Comparison of ENCODE assay signal across 7 mouse cellular contexts in the genomic region with DNA sequence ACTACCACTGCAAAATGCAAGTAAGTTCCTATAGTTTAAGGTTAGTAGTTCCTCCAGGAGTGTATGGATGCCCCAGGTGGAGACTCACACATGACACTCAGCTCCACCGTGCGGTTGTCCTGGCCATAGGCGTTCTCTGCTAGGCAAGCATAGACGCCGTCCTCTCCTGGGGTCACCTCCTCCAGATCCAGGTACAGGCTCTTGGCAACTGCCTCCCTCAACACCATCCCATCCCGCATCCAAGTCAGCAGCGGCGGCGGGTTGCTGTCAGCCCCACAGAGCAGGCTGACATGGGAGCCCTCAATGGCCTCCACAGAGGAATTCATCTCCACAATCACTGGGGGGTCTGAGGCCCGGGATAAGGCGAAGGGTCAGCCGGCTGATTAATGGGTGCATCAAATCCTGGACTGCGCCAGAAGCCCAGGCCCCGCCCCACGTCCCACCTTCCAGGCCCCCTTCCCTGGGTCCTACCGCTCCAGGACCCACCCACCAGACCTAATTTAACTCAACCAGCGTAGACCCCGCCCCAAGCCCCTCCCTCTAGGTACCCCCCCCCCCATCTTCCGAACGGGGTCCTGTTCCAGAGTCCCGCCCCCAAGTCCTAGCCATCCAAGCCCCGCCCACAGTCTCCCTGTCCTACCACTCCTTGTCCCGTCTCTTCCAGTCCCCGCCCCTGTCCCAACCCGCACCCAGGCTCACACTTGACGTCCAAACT. TPM values are rescaled to one million over a fixed set of nuclear protein-coding genes. Genes with fewer than 3 reads are reported as not detected.
DNase-seq lines count a peak whose midpoint lies in the region; ATAC-seq and TF ChIP-seq lines count a peak whose summit lies in the region.

No protein-coding gene starts in this region.

- ATAC-seq in intestine, postnatal 0 days = peak; percentile 54

- H3K9me3 ChIP-seq in intestine, postnatal 0 days (ENCODE audit: control insufficient read depth) = no peaks in the 10 kb centered on the region

- DNase-seq in WW6 (ENCODE audit: low read depth, low spot score) = peak; percentile 28
- DNase-seq in embryo, embryonic 9.5 days (ENCODE audit: extremely low spot score) = peak; percentile 81
- DNase-seq in lung, postnatal 36 days = peak; percentile 64
- DNase-seq in layer of hippocampus, postnatal 10 days (ENCODE audit: low spot score in 2 of 2) = no peak
- no peak for DNase-seq in cerebellum, postnatal 36 days
- no peak for DNase-seq in thymus, postnatal 25 days

- TF ChIP-seq CTCF in intestine, postnatal 0 days (IDR thresholded peaks at IDR 0.05; ENCODE audit: low read depth) = 0 out of 2 replicates have a peak, but pooled peaks have one; percentile 12

- H3K9ac ChIP-seq in intestine, postnatal 0 days (ENCODE audit: low read depth, low read length) = no peak overlapping the region; the same call in 1 of the 2 replicates

- H3K4me1 ChIP-seq in intestine, postnatal 0 days (replicated peaks; ENCODE audit: control insufficient read depth, insufficient read depth, low read length) = 0 out of 2 replicates have a peak, but pooled peaks cover 2% of the 10 kb centered on the region

- H3K27me3 ChIP-seq in intestine, postnatal 0 days (replicated peaks; ENCODE audit: control insufficient read depth, insufficient read depth, low read length) = no peaks in the 10 kb centered on the region

- WGBS in intestine, postnatal 0 days = 3% methylated on average over 24 of the region's 26 CpGs

- H3K4me3 ChIP-seq in intestine, postnatal 0 days (ENCODE audit: low read depth, low read length) = peak overlapping the region; percentile 11

- peak overlapping the region; percentile 56 for H3K4me2 ChIP-seq in intestine, postnatal 0 days (replicated peaks; ENCODE audit: low read depth)

- no peaks in the 10 kb centered on the region for H3K36me3 ChIP-seq in intestine, postnatal 0 days (ENCODE audit: control insufficient read depth, insufficient read depth)

- no peak overlapping the region for H3K27ac ChIP-seq in intestine, postnatal 0 days (ENCODE audit: low read depth, low read length)

RNA-seq across cellular contexts. Expression of a gene that starts 6.2 kb away (rescaled TPM):
- polyA plus RNA-seq in intestine, postnatal 0 days (2015; fragmentation: Nextera tagmentation; extraction: Ambion mirVana) = 0.18 and 0.31 TPM in 2 replicates
- total RNA-seq in layer of hippocampus, postnatal 10 days (2021) = 10 to 100 TPM; 25.3 to 30.7 TPM

RNA-seq across cellular contexts. Expression of a gene that starts 16.0 kb away (rescaled TPM):
- not detected in 2 replicates for polyA plus RNA-seq in intestine, postnatal 0 days (2015; fragmentation: Nextera tagmentation; extraction: Ambion mirVana)
- total RNA-seq in layer of hippocampus, postnatal 10 days (2021) = not detected

RNA-seq across cellular contexts. Expression of a gene that starts 28.3 kb away (rescaled TPM):
- polyA plus RNA-seq in intestine, postnatal 0 days (2015; fragmentation: Nextera tagmentation; extraction: Ambion mirVana) = 0.27 and 0.51 TPM in 2 replicates
- total RNA-seq in layer of hippocampus, postnatal 10 days (2021) = not detected

RNA-seq across cellular contexts. Expression of a gene that starts 35.4 kb away (rescaled TPM):
- 0.43 TPM in 1 of 2 replicates, not detected in the other for polyA plus RNA-seq in intestine, postnatal 0 days (2015; fragmentation: Nextera tagmentation; extraction: Ambion mirVana)
- not detected for total RNA-seq in layer of hippocampus, postnatal 10 days (2021)

RNA-seq across cellular contexts. Expression of a gene that starts 47.1 kb away (rescaled TPM):
- polyA plus RNA-seq in intestine, postnatal 0 days (2015; fragmentation: Nextera tagmentation; extraction: Ambion mirVana) = 0.13 and 0.21 TPM in 2 replicates
- not detected for total RNA-seq in layer of hippocampus, postnatal 10 days (2021)

Comparison
In these comparisons a context has a peak if more than half of its experiments do, and no peak if none do; other contexts are left out.
1. DNase-seq: peak in WW6 (single experiment), embryo, embryonic 9.5 days (single experiment) and lung, postnatal 36 days (single experiment); none in layer of hippocampus, postnatal 10 days (0 of 2), cerebellum, postnatal 36 days (0 of 2) and thymus, postnatal 25 days (single experiment).